Mouse (Mus musculus) kidney, postnatal 0 days (tissue): ENCODE measurements around the gene Tbc1d1. TPM values are rescaled to one million over a fixed set of nuclear protein-coding genes. Genes with fewer than 3 reads are reported as not detected.

Experiments
- ATAC-seq: fragments of 200-750 bp; cut with Nextera tagmentation; replicated peaks from 2 replicates; pipeline ENCODE4 v1.8.0; 2017; ENCODE audit warnings: low read depth, moderate number of reproducible peaks, moderate TSS enrichment, moderate library complexity; ENCODE audit not compliant: low FRiP score
- DNase-seq: peaks from one replicate; pipeline ENCODE4 v3.0.0-alpha.2; 2016; ENCODE audit warnings: low spot score
- H3K27ac ChIP-seq: fragments of 300-500 bp; sonication (generic); 2 replicates; pipeline ENCODE4 v1.5.1; 2014; ENCODE audit warnings: mild to moderate bottlenecking
- H3K27me3 ChIP-seq: fragments of 300-500 bp; sonication (generic); 2 replicates; pipeline ENCODE4 v1.6.1; 2014; ENCODE audit warnings: low read length, mixed read lengths; ENCODE audit not compliant: insufficient read depth
- H3K36me3 ChIP-seq: fragments of 300-500 bp; sonication (generic); 2 replicates; pipeline ENCODE4 v1.6.1; 2014; ENCODE audit warnings: low read length, mixed read lengths; ENCODE audit not compliant: insufficient read depth
- H3K4me1 ChIP-seq: fragments of 300-500 bp; sonication (generic); replicated peaks from 2 replicates; pipeline ENCODE4 v1.6.1; 2014; ENCODE audit warnings: antibody characterized with exemption, low read length, mixed read lengths; ENCODE audit not compliant: insufficient read depth
- H3K4me2 ChIP-seq: fragments of 300-500 bp; sonication (generic); 2 replicates; pipeline ENCODE4 v1.6.1; 2014; ENCODE audit warnings: mild to moderate bottlenecking, low read length, moderate library complexity, mixed read lengths
- H3K4me3 ChIP-seq: fragments of 300-500 bp; sonication (generic); replicated peaks from 2 replicates; pipeline ENCODE4 v1.5.1; 2014; ENCODE audit warnings: low read depth, low read length
- H3K9ac ChIP-seq: fragments of 300-500 bp; sonication (generic); 2 replicates; pipeline ENCODE4 v1.6.1; 2014; ENCODE audit warnings: low read depth, low read length
- H3K9me3 ChIP-seq: fragments of 300-500 bp; sonication (generic); replicated peaks from 2 replicates; pipeline ENCODE4 v1.6.1; 2016; ENCODE audit warnings: low read length, inconsistent platforms, mixed read lengths
- CTCF ChIP-seq: IDR thresholded peaks from 2 replicates; pipeline ENCODE4 v1.5.1; 2016; ENCODE audit warnings: antibody characterized with exemption, low read depth, mild to moderate bottlenecking, moderate library complexity
- WGBS: fragments of 180-500 bp; shearing (Covaris S2); extraction: QIAGEN DNeasy Blood & Tissue Kit; methylation state at CpG from one replicate; pipeline ENCODE4 v1.1.7; 2014; 5-methylcytosine and 5-hydroxymethylcytosine counted together
- polyA plus RNA-seq: library from polyadenylated mRNA; unstranded; fragments of >200 nt; fragmentation: Nextera tagmentation; extraction: Ambion mirVana; gene quantifications from 2 replicates; pipeline ENCODE4 v1.2.1, GENCODE M21; 2015

Tbc1d1 gene
- polyA plus RNA-seq, 1 experiment from 2014 or later, result 26.2 TPM

DNA sequence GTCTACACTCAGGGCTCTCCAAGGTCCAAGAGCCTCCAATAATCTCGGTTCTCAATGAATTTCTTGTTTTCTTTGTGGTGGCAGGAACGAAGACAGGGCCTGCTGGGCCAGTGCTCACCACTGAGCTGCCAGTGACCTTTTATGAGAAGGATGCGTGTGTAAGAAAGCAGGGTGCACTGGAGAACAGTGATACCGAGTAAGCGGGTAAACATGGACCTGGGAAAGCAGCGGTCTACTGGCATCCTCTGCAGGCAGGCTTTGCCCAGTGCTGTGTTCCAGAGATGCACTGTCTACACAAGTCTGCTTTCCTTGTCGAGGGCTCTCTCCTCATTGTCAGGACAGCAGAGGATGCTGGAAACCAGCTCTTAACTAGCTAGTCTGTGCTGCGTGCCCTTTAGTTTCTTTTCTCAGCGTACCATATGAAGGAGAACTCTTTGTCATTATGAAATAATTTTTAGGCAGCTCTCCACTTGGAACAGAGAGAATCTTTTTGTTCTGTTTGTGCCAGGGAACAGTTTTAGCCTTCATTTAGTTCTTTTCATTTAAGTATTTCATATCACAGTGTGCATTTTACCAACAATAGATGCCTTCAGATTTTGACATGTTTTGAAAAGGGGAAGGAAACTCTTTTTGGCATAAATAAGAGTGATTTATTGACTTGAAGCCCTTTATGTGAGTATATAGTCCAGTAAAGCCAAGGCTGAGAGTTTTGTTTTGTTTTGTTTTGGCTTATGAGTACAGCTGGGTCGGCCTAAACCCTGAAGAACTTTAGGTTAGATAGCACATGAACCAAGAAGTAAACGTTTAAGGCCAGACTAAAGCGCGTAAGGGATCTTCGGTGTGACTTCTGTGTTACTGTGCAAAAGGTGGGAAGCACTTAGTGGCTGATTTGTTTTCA is 132.2 kb downstream of the Tbc1d1 start:
- Histone ChIP-seq H3K9ac (no peak overlapping the region), H3K9me3 (no peaks in the 10 kb centered on the region), H3K4me1 (peaks cover 9% of the 10 kb centered on the region; the same call in 1 of the 2 replicates), H3K27ac (peak overlapping the region; percentile 43), H3K27me3 (no peaks in the 10 kb centered on the region), H3K4me2 (no peak overlapping the region), H3K36me3 (peaks cover 4% of the 10 kb centered on the region; the same call in 1 of the 2 replicates), H3K4me3 (no peak overlapping the region)
- 76% methylated on average over 14 of the region's 14 CpGs for WGBS
- no peak for ATAC-seq
- no peak for TF ChIP-seq CTCF
- no peak for DNase-seq

DNA sequence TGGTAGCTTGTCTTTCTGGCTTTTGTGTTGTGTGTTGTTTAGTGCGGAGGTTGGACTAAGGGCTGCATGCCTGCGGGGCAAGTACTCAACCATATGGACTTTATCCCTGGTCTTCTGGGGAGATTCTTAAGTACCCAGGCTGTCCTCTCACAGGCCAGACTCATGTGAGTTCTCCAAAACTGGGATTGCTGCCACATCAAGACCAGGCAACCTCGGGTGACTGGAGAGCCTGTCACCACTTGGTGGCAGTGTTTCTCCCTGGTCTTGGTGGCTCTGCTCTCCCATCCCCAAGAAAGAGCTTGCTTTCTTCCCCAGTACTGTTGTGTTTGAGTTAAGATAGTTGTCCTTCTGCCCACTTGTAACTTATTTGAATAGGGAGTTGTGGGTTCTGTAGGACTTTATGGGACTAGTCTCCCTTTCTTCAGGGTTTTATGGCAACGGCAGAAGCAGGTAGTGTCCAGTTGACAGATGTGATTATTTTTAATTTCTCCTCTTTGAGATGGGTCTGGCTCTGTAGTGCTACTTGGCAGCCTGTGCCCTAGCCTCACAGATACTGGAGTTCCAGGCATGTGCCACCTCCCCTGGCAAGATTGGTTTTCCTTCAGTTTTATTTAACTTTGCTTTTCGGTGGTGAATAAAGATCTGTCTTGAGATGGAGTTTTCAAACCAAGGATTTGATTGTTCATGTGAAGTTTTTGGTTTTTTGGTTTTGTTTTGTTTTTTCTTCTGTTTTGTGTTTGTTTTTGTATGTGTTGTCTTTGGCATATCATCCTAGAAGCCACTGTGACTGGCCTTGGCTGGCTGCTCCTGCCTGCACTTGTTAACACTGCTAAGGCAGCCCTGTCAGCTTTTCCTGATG is 133.3 kb downstream of the Tbc1d1 start:
- H3K27me3 ChIP-seq, result no peaks in the 10 kb centered on the region
- peak; percentile 90 for TF ChIP-seq CTCF
- WGBS, result 53% methylated on average over 5 of the region's 5 CpGs
- H3K9ac ChIP-seq, result no peak overlapping the region
- H3K9me3 ChIP-seq, result no peaks in the 10 kb centered on the region
- peak; percentile 22; the same call in 1 of the 2 replicates for ATAC-seq
- peak; percentile 91 for DNase-seq
- H3K27ac ChIP-seq, result peak overlapping the region; percentile 61
- H3K4me1 ChIP-seq, result peaks cover 9% of the 10 kb centered on the region; the same call in 1 of the 2 replicates
- H3K36me3 ChIP-seq, result peaks cover 15% of the 10 kb centered on the region
- H3K4me3 ChIP-seq, result no peak overlapping the region
- no peak overlapping the region for H3K4me2 ChIP-seq

DNA sequence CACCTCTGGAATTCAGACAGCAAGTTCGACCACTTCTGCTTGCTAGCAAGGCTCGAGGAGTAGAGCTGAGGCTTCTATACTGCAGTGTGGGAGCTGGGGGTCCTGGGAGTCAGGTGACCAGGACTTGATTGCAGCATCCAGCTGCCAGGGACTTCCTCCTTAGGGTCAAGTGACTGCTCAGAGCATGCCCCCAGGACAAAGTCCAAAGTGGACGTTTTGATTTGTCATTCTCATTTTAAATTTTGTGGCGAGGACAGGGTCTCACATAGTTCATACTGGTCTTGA is 133.9 kb downstream of the Tbc1d1 start:
- Histone ChIP-seq H3K27ac (peak overlapping the region; percentile 61), H3K4me2 (no peak overlapping the region), H3K4me3 (no peak overlapping the region), H3K9me3 (no peaks in the 10 kb centered on the region), H3K27me3 (no peaks in the 10 kb centered on the region), H3K9ac (0 out of 2 replicates have a peak overlapping the region, but pooled peaks have one; percentile 28), H3K4me1 (peaks cover 9% of the 10 kb centered on the region; the same call in 1 of the 2 replicates), H3K36me3 (peaks cover 18% of the 10 kb centered on the region)
- ATAC-seq (no peak), DNase-seq (no peak)
- TF ChIP-seq CTCF, result no peak
- 30% methylated on average over 4 of the region's 4 CpGs for WGBS

DNA sequence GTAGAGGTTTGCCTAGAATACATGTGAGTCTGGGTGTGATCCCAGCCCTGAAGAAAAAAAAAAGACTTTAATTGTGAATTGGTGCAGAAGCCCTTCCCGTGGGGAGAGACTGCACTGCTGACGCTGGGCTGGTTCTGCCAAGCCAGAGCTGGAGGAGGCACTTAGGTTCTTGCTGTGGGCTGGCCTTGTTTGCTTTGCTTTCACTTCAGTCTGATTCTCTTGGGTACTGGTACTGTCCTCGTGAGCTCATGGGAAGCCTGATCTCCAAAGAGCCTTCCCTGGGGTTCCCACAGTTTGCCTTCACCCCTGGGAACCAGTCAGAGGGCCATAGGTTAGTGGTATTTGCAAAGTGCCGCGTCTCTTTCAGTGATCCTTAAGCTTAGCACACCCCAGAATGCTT is 135.6 kb downstream of the Tbc1d1 start:
- Histone ChIP-seq H3K4me2 (no peak overlapping the region), H3K27ac (0 out of 2 replicates have a peak overlapping the region, but pooled peaks have one; percentile 13), H3K9me3 (no peaks in the 10 kb centered on the region), H3K36me3 (peaks cover 14% of the 10 kb centered on the region; the same call in 1 of the 2 replicates), H3K9ac (no peak overlapping the region), H3K4me1 (peaks cover 12% of the 10 kb centered on the region; the same call in 1 of the 2 replicates), H3K27me3 (no peaks in the 10 kb centered on the region), H3K4me3 (no peak overlapping the region)
- WGBS, result 80% methylated on average over 5 of the region's 5 CpGs
- TF ChIP-seq CTCF, result no peak
- no peak for ATAC-seq
- no peak for DNase-seq

DNA sequence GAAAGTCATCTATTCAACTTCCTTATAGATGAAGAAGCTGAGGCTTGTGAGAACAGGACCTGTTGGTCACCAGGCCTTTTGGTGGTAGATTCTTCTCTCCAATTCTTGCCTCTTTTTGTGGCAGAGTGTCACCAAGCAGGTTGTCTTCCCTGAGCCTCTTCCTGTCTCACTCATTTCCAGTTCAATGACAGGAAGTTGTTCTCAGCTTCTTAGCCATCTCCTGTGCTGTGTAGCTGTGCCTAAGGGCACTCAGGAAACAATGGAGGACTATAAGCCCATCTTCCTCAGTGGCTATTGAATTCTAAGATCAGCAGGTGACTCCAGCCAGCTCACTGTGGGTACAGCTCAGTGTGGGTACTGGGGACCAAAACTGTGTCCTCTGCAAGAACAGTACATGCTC is 139.5 kb downstream of the Tbc1d1 start:
- DNase-seq, result no peak
- H3K4me2 ChIP-seq, result no peak overlapping the region
- no peak for ATAC-seq
- no peak for TF ChIP-seq CTCF
- peaks cover 12% of the 10 kb centered on the region for H3K4me1 ChIP-seq
- H3K9ac ChIP-seq, result no peak overlapping the region
- no peaks in the 10 kb centered on the region for H3K27me3 ChIP-seq
- H3K36me3 ChIP-seq, result peaks cover 14% of the 10 kb centered on the region; the same call in 1 of the 2 replicates
- no peak overlapping the region for H3K27ac ChIP-seq
- no peak overlapping the region for H3K4me3 ChIP-seq
- H3K9me3 ChIP-seq, result no peaks in the 10 kb centered on the region

DNA sequence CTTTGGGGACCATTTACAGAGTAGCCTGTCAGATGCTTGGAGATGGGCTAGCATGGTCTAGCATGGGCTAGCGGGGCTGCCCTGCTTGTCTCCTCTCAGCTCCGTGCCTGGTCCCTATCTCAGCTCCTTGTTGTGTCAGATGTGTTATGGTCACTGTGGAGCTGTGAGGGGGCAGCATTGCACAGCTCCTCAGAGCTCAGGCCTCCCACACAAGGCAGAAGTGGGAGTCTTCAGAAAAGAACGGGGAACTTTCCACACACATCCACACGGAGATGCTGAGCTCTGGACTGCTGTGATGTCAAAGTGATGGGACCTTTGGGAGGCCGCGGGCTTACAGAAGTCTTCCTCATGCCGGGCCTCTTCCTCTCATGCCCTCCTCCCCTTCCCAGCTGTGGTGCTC is 140.2 kb downstream of the Tbc1d1 start:
- ATAC-seq (no peak), DNase-seq (peak; percentile 58)
- Histone ChIP-seq H3K9ac (no peak overlapping the region), H3K36me3 (peaks cover 14% of the 10 kb centered on the region; the same call in 1 of the 2 replicates), H3K4me3 (no peak overlapping the region), H3K9me3 (no peaks in the 10 kb centered on the region), H3K27ac (peak overlapping the region; percentile 70; the same call in 1 of the 2 replicates), H3K4me2 (no peak overlapping the region), H3K4me1 (peaks cover 12% of the 10 kb centered on the region), H3K27me3 (no peaks in the 10 kb centered on the region)
- peak; percentile 49 for TF ChIP-seq CTCF
- 44% methylated on average over 7 of the region's 7 CpGs for whole genome bisulfite sequencing
